Mouse (Mus musculus) limb, embryonic 14.5 days (tissue): ENCODE data around the gene Olfr970. TPM values are rescaled to one million over a fixed set of nuclear protein-coding genes. Genes with fewer than 3 reads are reported as not detected.
"Not testable (repeated sequence)": the region's sequence is repeated elsewhere in the genome, so short reads cannot be mapped to it uniquely, and the experiment has no call there.

Source experiments
- ATAC-seq: fragments of 200-750 bp; cut with Nextera tagmentation; 2 replicates; pipeline ENCODE4 v1.8.0; 2017; ENCODE audit warnings: low read depth, moderate number of reproducible peaks, moderate TSS enrichment; ENCODE audit not compliant: low FRiP score
- DNase-seq: peaks from one replicate; pipeline ENCODE4 v3.0.0-alpha.2; 2015; ENCODE audit warnings: low spot score
- H3K27ac ChIP-seq: fragments of 300-500 bp; sonication (generic); replicated peaks from 2 replicates; pipeline ENCODE4 v1.5.1; 2014; ENCODE audit warnings: low read depth, mild to moderate bottlenecking, low read length, moderate library complexity, mixed read lengths
- H3K27me3 ChIP-seq: fragments of 300-500 bp; sonication (generic); 2 replicates; pipeline ENCODE4 v1.6.1; 2014; ENCODE audit warnings: low read length, mixed read lengths; ENCODE audit not compliant: control insufficient read depth, insufficient read depth
- H3K36me3 ChIP-seq: fragments of 300-500 bp; sonication (generic); 2 replicates; pipeline ENCODE4 v1.6.1; 2014; ENCODE audit warnings: mild to moderate bottlenecking, low read length, moderate library complexity, mixed read lengths; ENCODE audit not compliant: control insufficient read depth, insufficient read depth
- H3K4me1 ChIP-seq: fragments of 300-500 bp; sonication (generic); 2 replicates; pipeline ENCODE4 v1.6.1; 2014; ENCODE audit warnings: antibody characterized with exemption, low read length, mixed read lengths; ENCODE audit not compliant: control insufficient read depth, insufficient read depth
- H3K4me2 ChIP-seq: fragments of 300-500 bp; sonication (generic); replicated peaks from 2 replicates; pipeline ENCODE4 v1.6.1; 2014; ENCODE audit warnings: low read depth, mild to moderate bottlenecking, low read length, moderate library complexity; ENCODE audit not compliant: severe bottlenecking
- H3K4me3 ChIP-seq: fragments of 300-500 bp; sonication (generic); replicated peaks from 2 replicates; pipeline ENCODE4 v1.5.1; 2014; ENCODE audit warnings: low read length
- H3K9ac ChIP-seq: fragments of 300-500 bp; sonication (generic); 2 replicates; pipeline ENCODE4 v1.6.1; 2014; ENCODE audit warnings: mild to moderate bottlenecking, low read depth, low read length, moderate library complexity; ENCODE audit not compliant: severe bottlenecking
- H3K9me3 ChIP-seq: fragments of 300-500 bp; sonication (generic); 2 replicates; pipeline ENCODE4 v1.6.1; 2016; ENCODE audit warnings: low read length; ENCODE audit not compliant: control insufficient read depth
- POLR2A ChIP-seq: fragments of 200-500 bp; IDR thresholded peaks from 2 replicates; pipeline ENCODE4 v1.8.0; 2012; ENCODE audit warnings: inconsistent platforms, mild to moderate bottlenecking, moderate library complexity, borderline replicate concordance; ENCODE audit not compliant: insufficient read depth, insufficient read length; ENCODE audit errors: extremely low read depth
- WGBS: fragments of 180-500 bp; shearing (Covaris S2); extraction: QIAGEN DNeasy Blood & Tissue Kit; methylation state at CpG from one replicate; pipeline ENCODE4 v1.1.7; 2014; 5-methylcytosine and 5-hydroxymethylcytosine counted together
- polyA plus RNA-seq, 2 experiments: library from polyadenylated mRNA; depleted of rRNA in 1 of 2; stranded (reverse) in 1 of 2; unstranded in 1 of 2; fragments of >200 nt; fragmentation: Nextera tagmentation in 1 of 2; extraction: Ambion mirVana in 1 of 2; gene quantifications; 2 replicates each; pipeline versions ENCODE4 v1.2.1 to v1.2.3; 2012 to 2014

The Olfr970 gene
- polyA plus RNA-seq (2012; rRNA removed) (not detected in 2 replicates), polyA plus RNA-seq (2014; fragmentation: Nextera tagmentation; extraction: Ambion mirVana) (not detected in 2 replicates)

GRCm38 (mm10) chr9:39808560-39808959 is at the start of gene Olfr970:
TSS of gene Olfr970 (plus strand) at chr9:39808860.
- H3K9ac ChIP-seq, result no peak within 1 kb of the TSS
- no peak for TF ChIP-seq POLR2A
- 67% methylated on average over 4 of the region's 4 CpGs for WGBS
- H3K4me3 ChIP-seq, result no peak within 1 kb of the TSS
- H3K27ac ChIP-seq, result no peak within 1 kb of the TSS
- DNase-seq (no peak), ATAC-seq (no peak)
- H3K9me3 ChIP-seq, result no peaks in the 10 kb centered on the region
- H3K27me3 ChIP-seq, result no peaks in the 10 kb centered on the region
- H3K36me3 ChIP-seq, result no peaks in the 10 kb centered on the region
- H3K4me2 ChIP-seq, result no peak within 1 kb of the TSS
- no peaks in the 10 kb centered on the region for H3K4me1 ChIP-seq

GRCm38 (mm10) chr9:39783153-39783552 is 25.5 kb upstream of the Olfr970 start, which contains the start of gene Olfr968:
TSS of gene Olfr968 (minus strand) at chr9:39783253.
- no peak within 1 kb of the TSS for H3K9ac ChIP-seq
- no peaks in the 10 kb centered on the region for H3K36me3 ChIP-seq
- ATAC-seq, result no peak
- H3K9me3 ChIP-seq, result no peaks in the 10 kb centered on the region
- no peak within 1 kb of the TSS for H3K4me3 ChIP-seq
- H3K4me2 ChIP-seq, result no peak within 1 kb of the TSS
- WGBS, result 61% methylated on average over 1 of the region's 1 CpGs
- H3K27me3 ChIP-seq, result no peaks in the 10 kb centered on the region
- no peak within 1 kb of the TSS for H3K27ac ChIP-seq
- no peaks in the 10 kb centered on the region for H3K4me1 ChIP-seq
- DNase-seq, result no peak
- no peak for TF ChIP-seq POLR2A

GRCm38 (mm10) chr9:39790558-39790957 is 18.1 kb upstream of the Olfr970 start, which contains the start of gene Olfr969:
TSS of gene Olfr969 (plus strand) at chr9:39790945.
- WGBS, result 43% methylated on average over 2 of the region's 2 CpGs
- H3K9ac ChIP-seq, result no peak within 1 kb of the TSS
- no peaks in the 10 kb centered on the region for H3K4me1 ChIP-seq
- DNase-seq (peak; percentile 54), ATAC-seq (no peak)
- no peak for TF ChIP-seq POLR2A
- H3K36me3 ChIP-seq, result no peaks in the 10 kb centered on the region
- H3K4me3 ChIP-seq, result no peak within 1 kb of the TSS
- H3K27ac ChIP-seq, result no peak within 1 kb of the TSS
- H3K9me3 ChIP-seq, result no peaks in the 10 kb centered on the region
- H3K27me3 ChIP-seq, result no peaks in the 10 kb centered on the region
- H3K4me2 ChIP-seq, result no peak within 1 kb of the TSS

GRCm38 (mm10) chr9:39836576-39836975 is 27.9 kb downstream of the Olfr970 start, which contains the start of gene Olfr971:
TSS of gene Olfr971 (plus strand) at chr9:39836876.
- H3K9ac ChIP-seq, H3K4me1 ChIP-seq, DNase-seq, ATAC-seq, H3K9me3 ChIP-seq, H3K27ac ChIP-seq, H3K27me3 ChIP-seq, H3K4me2 ChIP-seq, H3K36me3 ChIP-seq, H3K4me3 ChIP-seq: not testable (repeated sequence)
- WGBS, result 95% methylated on average over 1 of the region's 2 CpGs

GRCm38 (mm10) chr9:39866122-39866521 is 57.5 kb downstream of the Olfr970 start, which contains the start of gene Olfr972:
TSS of gene Olfr972 (plus strand) at chr9:39866422.
- WGBS, result 72% methylated on average over 2 of the region's 2 CpGs
- no peak for DNase-seq

More at GRCm38 (mm10) chr9:39866122-39866521, 57.5 kb downstream of the Olfr970 start, which contains the start of gene Olfr972:
- no peaks in the 10 kb centered on the region for H3K27me3 ChIP-seq
- ATAC-seq, result no peak
- H3K9me3 ChIP-seq, result no peaks in the 10 kb centered on the region
- no peak within 1 kb of the TSS for H3K27ac ChIP-seq
- no peak within 1 kb of the TSS for H3K9ac ChIP-seq
- H3K4me1 ChIP-seq, result no peaks in the 10 kb centered on the region
- H3K36me3 ChIP-seq, result no peaks in the 10 kb centered on the region
- H3K4me2 ChIP-seq, result no peak within 1 kb of the TSS
- no peak for TF ChIP-seq POLR2A
- H3K4me3 ChIP-seq, result no peak within 1 kb of the TSS

Other genes starting within 250 kb of the Olfr970 start
- gene Olfr959, start 233.3 kb upstream of the Olfr970 start, polyA plus RNA-seq (2012; rRNA removed), result not detected in 2 replicates
- not detected in 2 replicates for gene Olfr959, start 233.3 kb upstream of the Olfr970 start, polyA plus RNA-seq (2014; fragmentation: Nextera tagmentation; extraction: Ambion mirVana)
- 66.5 and 75.3 TPM in 2 replicates for gene AW551984, start 204.5 kb upstream of the Olfr970 start, polyA plus RNA-seq (2012; rRNA removed)
- 91.0 and 103 TPM in 2 replicates for gene AW551984, start 204.5 kb upstream of the Olfr970 start, polyA plus RNA-seq (2014; fragmentation: Nextera tagmentation; extraction: Ambion mirVana)
- gene Olfr148, start 198.2 kb upstream of the Olfr970 start, polyA plus RNA-seq (2012; rRNA removed), result not detected in 2 replicates
- gene Olfr148, start 198.2 kb upstream of the Olfr970 start, polyA plus RNA-seq (2014; fragmentation: Nextera tagmentation; extraction: Ambion mirVana), result not detected in 2 replicates
- 0.10 TPM in 1 of 2 replicates, not detected in the other for gene Olfr960, start 187.5 kb upstream of the Olfr970 start, polyA plus RNA-seq (2012; rRNA removed)
- not detected in 2 replicates for gene Olfr960, start 187.5 kb upstream of the Olfr970 start, polyA plus RNA-seq (2014; fragmentation: Nextera tagmentation; extraction: Ambion mirVana)
- gene Olfr961, start 163.8 kb upstream of the Olfr970 start, polyA plus RNA-seq (2012; rRNA removed), result not detected in 2 replicates
- gene Olfr961, start 163.8 kb upstream of the Olfr970 start, polyA plus RNA-seq (2014; fragmentation: Nextera tagmentation; extraction: Ambion mirVana), result not detected in 2 replicates
- gene Olfr963, start 141.7 kb upstream of the Olfr970 start, polyA plus RNA-seq (2012; rRNA removed), result not detected in 2 replicates
- gene Olfr963, start 141.7 kb upstream of the Olfr970 start, polyA plus RNA-seq (2014; fragmentation: Nextera tagmentation; extraction: Ambion mirVana), result not detected in 2 replicates
- gene Olfr149, start 101.7 kb upstream of the Olfr970 start, polyA plus RNA-seq (2012; rRNA removed), result not detected in 2 replicates
- gene Olfr149, start 101.7 kb upstream of the Olfr970 start, polyA plus RNA-seq (2014; fragmentation: Nextera tagmentation; extraction: Ambion mirVana), result not detected in 2 replicates
- gene Olfr965, start 97.5 kb upstream of the Olfr970 start, polyA plus RNA-seq (2012; rRNA removed), result not detected in 2 replicates
- gene Olfr965, start 97.5 kb upstream of the Olfr970 start, polyA plus RNA-seq (2014; fragmentation: Nextera tagmentation; extraction: Ambion mirVana), result not detected in 2 replicates
- not detected in 2 replicates for gene Olfr150, start 77.9 kb upstream of the Olfr970 start, polyA plus RNA-seq (2012; rRNA removed)
- gene Olfr150, start 77.9 kb upstream of the Olfr970 start, polyA plus RNA-seq (2014; fragmentation: Nextera tagmentation; extraction: Ambion mirVana), result not detected in 2 replicates
- not detected in 2 replicates for gene Olfr967, start 62.6 kb upstream of the Olfr970 start, polyA plus RNA-seq (2012; rRNA removed)
- not detected in 2 replicates for gene Olfr967, start 62.6 kb upstream of the Olfr970 start, polyA plus RNA-seq (2014; fragmentation: Nextera tagmentation; extraction: Ambion mirVana)
- gene Olfr968, start 25.6 kb upstream of the Olfr970 start, polyA plus RNA-seq (2012; rRNA removed), result not detected in 2 replicates
- gene Olfr968, start 25.6 kb upstream of the Olfr970 start, polyA plus RNA-seq (2014; fragmentation: Nextera tagmentation; extraction: Ambion mirVana), result not detected in 2 replicates
- gene Olfr969, start 17.9 kb upstream of the Olfr970 start, polyA plus RNA-seq (2012; rRNA removed), result not detected in 2 replicates
- not detected in 2 replicates for gene Olfr969, start 17.9 kb upstream of the Olfr970 start, polyA plus RNA-seq (2014; fragmentation: Nextera tagmentation; extraction: Ambion mirVana)
- not detected in 2 replicates for gene Olfr971, start 28.0 kb downstream of the Olfr970 start, polyA plus RNA-seq (2012; rRNA removed)
- gene Olfr971, start 28.0 kb downstream of the Olfr970 start, polyA plus RNA-seq (2014; fragmentation: Nextera tagmentation; extraction: Ambion mirVana), result not detected in 2 replicates
- gene Olfr972, start 57.6 kb downstream of the Olfr970 start, polyA plus RNA-seq (2012; rRNA removed), result not detected in 2 replicates
- not detected in 2 replicates for gene Olfr972, start 57.6 kb downstream of the Olfr970 start, polyA plus RNA-seq (2014; fragmentation: Nextera tagmentation; extraction: Ambion mirVana)
- gene Olfr229, start 98.5 kb downstream of the Olfr970 start, polyA plus RNA-seq (2012; rRNA removed), result not detected in 2 replicates
- not detected in 2 replicates for gene Olfr229, start 98.5 kb downstream of the Olfr970 start, polyA plus RNA-seq (2014; fragmentation: Nextera tagmentation; extraction: Ambion mirVana)
- gene Olfr974, start 128.6 kb downstream of the Olfr970 start, polyA plus RNA-seq (2012; rRNA removed), result not detected in 2 replicates
- not detected in 2 replicates for gene Olfr974, start 128.6 kb downstream of the Olfr970 start, polyA plus RNA-seq (2014; fragmentation: Nextera tagmentation; extraction: Ambion mirVana)
- 0.05 TPM in 1 of 2 replicates, not detected in the other for gene Olfr975, start 143.2 kb downstream of the Olfr970 start, polyA plus RNA-seq (2012; rRNA removed)
- not detected in 2 replicates for gene Olfr975, start 143.2 kb downstream of the Olfr970 start, polyA plus RNA-seq (2014; fragmentation: Nextera tagmentation; extraction: Ambion mirVana)
- gene Olfr976, start 152.3 kb downstream of the Olfr970 start, polyA plus RNA-seq (2012; rRNA removed), result not detected in 2 replicates
- not detected in 2 replicates for gene Olfr976, start 152.3 kb downstream of the Olfr970 start, polyA plus RNA-seq (2014; fragmentation: Nextera tagmentation; extraction: Ambion mirVana)
- gene Olfr978, start 183.3 kb downstream of the Olfr970 start, polyA plus RNA-seq (2012; rRNA removed), result not detected in 2 replicates
- not detected in 2 replicates for gene Olfr978, start 183.3 kb downstream of the Olfr970 start, polyA plus RNA-seq (2014; fragmentation: Nextera tagmentation; extraction: Ambion mirVana)
- gene Olfr979, start 194.6 kb downstream of the Olfr970 start, polyA plus RNA-seq (2012; rRNA removed), result 0.15 TPM in 1 of 2 replicates, not detected in the other
- not detected in 2 replicates for gene Olfr979, start 194.6 kb downstream of the Olfr970 start, polyA plus RNA-seq (2014; fragmentation: Nextera tagmentation; extraction: Ambion mirVana)
- not detected in 2 replicates for gene Olfr980, start 200.7 kb downstream of the Olfr970 start, polyA plus RNA-seq (2012; rRNA removed)
- not detected in 2 replicates for gene Olfr980, start 200.7 kb downstream of the Olfr970 start, polyA plus RNA-seq (2014; fragmentation: Nextera tagmentation; extraction: Ambion mirVana)
- gene Olfr981, start 212.6 kb downstream of the Olfr970 start, polyA plus RNA-seq (2012; rRNA removed), result not detected in 2 replicates
- not detected in 2 replicates for gene Olfr981, start 212.6 kb downstream of the Olfr970 start, polyA plus RNA-seq (2014; fragmentation: Nextera tagmentation; extraction: Ambion mirVana)